Mouse (Mus musculus) lung, adult 2 months (tissue): ENCODE results near the gene Tet3. TPM values are rescaled to one million over a fixed set of nuclear protein-coding genes. Genes with fewer than 3 reads are reported as not detected.
A peak's percentile ranks its signal among the peaks of the same experiment; 100 is the strongest.

Experiments
- DNase-seq: peaks from one replicate; pipeline ENCODE4 v3.0.0; 2022
- H3K4me1 ChIP-seq: fragments of 200-500 bp; 2 replicates; pipeline ENCODE4 v1.6.1; 2011; ENCODE audit warnings: low read length; ENCODE audit not compliant: control insufficient read depth, insufficient read depth
- H3K4me3 ChIP-seq: fragments of 200-500 bp; replicated peaks from 2 replicates; pipeline ENCODE3; 2011; ENCODE audit warnings: low read depth, mild to moderate bottlenecking, control low read depth, low read length; ENCODE audit errors: extremely low read depth
- CTCF ChIP-seq: fragments of 200-500 bp; IDR thresholded peaks from 2 replicates; pipeline ENCODE4 v1.5.1; 2011; ENCODE audit warnings: mild to moderate bottlenecking, low read length, control low read depth; ENCODE audit not compliant: insufficient read depth
- POLR2A ChIP-seq: fragments of 200-500 bp; IDR thresholded peaks from 2 replicates; pipeline ENCODE4 v1.6.1; 2011; ENCODE audit warnings: low read depth, mild to moderate bottlenecking, control low read depth, low read length, borderline replicate concordance; ENCODE audit errors: extremely low read depth
- WGBS: fragments of 180-500 bp; shearing (Covaris S2); methylation state at CpG from one replicate; pipeline ENCODE4 v1.1.7; 2018; 5-methylcytosine and 5-hydroxymethylcytosine counted together
- polyA plus RNA-seq: library from polyadenylated mRNA; depleted of rRNA; stranded (reverse); fragments of >200 nt; gene quantifications from 2 replicates; pipeline ENCODE4 v1.2.3, GENCODE M21; 2012

Tet3 gene
- polyA plus RNA-seq, 1 experiment: 22.4 TPM

GRCm38 (mm10) chr6:83433546-83433945, 25.3 kb downstream of the Tet3 start:
- WGBS: 26% methylated on average over 4 of the region's 4 CpGs
- no peak for DNase-seq

GRCm38 (mm10) chr6:83432966-83433365, 25.9 kb downstream of the Tet3 start:
- Histone ChIP-seq H3K4me3 (no peak overlapping the region), H3K4me1 (peaks cover 19% of the 10 kb centered on the region)
- TF ChIP-seq POLR2A (no peak), CTCF (no peak)
- DNase-seq: no peak
- 73% methylated on average over 7 of the region's 7 CpGs for WGBS

More at GRCm38 (mm10) chr6:83433546-83433945, 25.3 kb downstream of the Tet3 start:
- peaks cover 15% of the 10 kb centered on the region for H3K4me1 ChIP-seq
- TF ChIP-seq CTCF: no peak
- TF ChIP-seq POLR2A: no peak
- H3K4me3 ChIP-seq: no peak overlapping the region

- no peak overlapping the region for H3K4me3 ChIP-seq
- no peak for DNase-seq
- TF ChIP-seq POLR2A: no peak
- TF ChIP-seq CTCF: no peak
- H3K4me1 ChIP-seq: peaks cover 18% of the 10 kb centered on the region
- 32% methylated on average over 5 of the region's 5 CpGs for whole genome bisulfite sequencing
These were observed 30.7 kb downstream of the Tet3 start for GRCm38 (mm10) chr6:83427968-83428731.

DNA sequence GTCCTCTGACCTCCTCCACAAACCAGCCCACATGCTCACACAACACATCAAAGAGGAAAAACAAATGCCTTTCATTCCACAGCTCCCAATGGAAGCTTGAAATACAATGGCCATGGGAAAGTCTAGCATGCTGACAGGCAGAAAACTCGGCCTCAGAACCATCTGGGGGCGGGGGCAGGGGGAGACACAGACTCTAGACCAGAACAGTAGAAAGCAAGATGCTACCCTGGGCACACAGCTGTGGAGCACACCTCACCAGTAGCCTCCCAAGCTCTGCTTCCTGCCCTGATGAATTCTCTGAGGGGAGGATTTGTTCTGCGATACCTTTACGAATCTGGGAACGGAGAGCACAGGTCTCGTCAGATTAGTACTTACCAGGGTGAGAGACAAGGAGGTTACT, 31.4 kb downstream of the Tet3 start:
- TF ChIP-seq POLR2A (no peak), CTCF (no peak)
- Histone ChIP-seq H3K4me1 (peaks cover 20% of the 10 kb centered on the region), H3K4me3 (no peak overlapping the region)
- DNase-seq: no peak
- 66% methylated on average over 6 of the region's 6 CpGs for WGBS

DNA sequence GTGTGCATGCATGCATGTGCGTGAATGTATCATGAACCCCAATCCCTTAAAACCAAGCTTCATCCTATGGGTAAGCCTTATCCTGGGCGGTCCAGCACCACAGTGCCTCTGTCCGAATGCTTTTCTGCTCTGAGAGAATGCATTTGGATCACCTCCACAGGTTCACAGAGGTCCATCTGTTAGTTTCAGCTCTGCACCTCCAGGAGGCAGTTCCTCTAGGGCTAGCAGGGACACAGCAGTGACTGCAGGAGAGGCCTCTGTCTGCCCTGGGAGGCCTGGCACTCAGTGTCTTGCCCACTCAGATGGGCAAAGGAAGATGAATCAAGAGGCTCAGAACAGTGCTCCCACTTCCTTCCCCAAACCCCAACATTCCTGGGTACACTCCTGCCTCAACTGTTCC, 32.3 kb downstream of the Tet3 start:
- DNase-seq: no peak

DNA sequence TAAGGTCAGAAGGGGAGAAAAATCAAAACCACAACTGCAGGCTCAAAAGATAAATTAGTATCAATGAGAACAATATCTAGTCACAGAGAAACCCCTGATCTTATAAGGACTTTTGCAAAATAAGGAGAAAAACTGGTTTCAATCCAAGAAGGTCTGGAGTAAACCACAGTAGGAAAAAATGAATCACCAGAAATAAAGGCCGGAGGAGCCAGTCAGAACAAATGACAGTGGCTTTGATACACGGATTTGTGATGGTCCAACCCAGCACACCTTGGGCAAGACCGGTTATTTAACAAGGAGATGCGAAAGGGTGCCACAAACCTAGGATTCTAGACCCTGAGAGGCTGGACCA, 34.9 kb downstream of the Tet3 start:
- Histone ChIP-seq H3K4me3 (no peak overlapping the region), H3K4me1 (peaks cover 28% of the 10 kb centered on the region)
- no peak for TF ChIP-seq CTCF
- no peak for TF ChIP-seq POLR2A
- 74% methylated on average over 4 of the region's 4 CpGs for WGBS
- no peak for DNase-seq

More for the DNA sequence above, 32.3 kb downstream of the Tet3 start:
- 87% methylated on average over 3 of the region's 3 CpGs for WGBS
- Histone ChIP-seq H3K4me3 (no peak overlapping the region), H3K4me1 (peaks cover 24% of the 10 kb centered on the region)
- no peak for TF ChIP-seq CTCF
- TF ChIP-seq POLR2A: no peak

GRCm38 (mm10) chr6:83423400-83424052, 35.4 kb downstream of the Tet3 start:
- 61% methylated on average over 8 of the region's 8 CpGs for WGBS
- Histone ChIP-seq H3K4me1 (peaks cover 25% of the 10 kb centered on the region), H3K4me3 (no peak overlapping the region)
- no peak for DNase-seq
- TF ChIP-seq POLR2A (no peak), CTCF (no peak)

DNA sequence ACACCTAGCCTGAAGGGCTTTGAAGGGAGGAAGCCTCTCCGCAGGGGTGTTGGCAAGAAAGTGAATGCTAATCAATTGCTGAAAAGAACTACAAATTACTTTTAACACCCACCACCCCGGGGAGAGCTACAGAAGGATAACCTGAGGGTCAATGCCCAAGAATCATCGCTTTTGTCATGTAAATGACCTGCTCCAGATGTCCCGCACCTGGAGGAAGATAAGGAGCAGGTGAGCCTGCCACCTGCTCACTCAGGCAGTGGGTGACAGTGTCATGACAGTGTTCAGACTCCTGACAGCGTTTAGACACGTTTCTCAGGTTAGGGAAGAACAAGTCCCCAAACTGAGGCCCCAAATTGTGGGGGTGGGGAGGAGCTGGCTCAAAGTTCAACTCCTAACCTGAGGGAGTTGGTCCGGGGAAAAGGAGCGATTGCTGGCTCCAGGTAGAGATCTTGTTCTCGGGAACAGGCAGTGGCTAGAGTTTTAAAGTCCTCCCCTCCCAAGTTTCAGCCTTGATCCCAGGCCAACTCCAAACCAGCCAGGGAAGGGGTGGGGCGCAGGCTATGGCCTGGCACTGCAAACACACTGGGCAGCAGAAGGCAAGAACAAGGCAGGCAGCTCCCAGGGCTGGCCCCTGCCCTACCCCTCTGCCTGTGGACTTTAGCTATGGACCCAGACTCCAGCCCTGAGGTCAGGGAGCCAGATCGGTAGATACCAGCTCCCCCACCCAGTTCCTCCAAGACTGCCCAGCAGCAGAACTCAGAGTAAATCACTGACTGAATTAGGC, 36.8 kb downstream of the Tet3 start:
- 40% methylated on average over 11 of the region's 11 CpGs for WGBS
- H3K4me1 ChIP-seq: peaks cover 24% of the 10 kb centered on the region
- no peak overlapping the region for H3K4me3 ChIP-seq
- TF ChIP-seq CTCF (no peak), POLR2A (no peak)
- peak; percentile 64 for DNase-seq

DNA sequence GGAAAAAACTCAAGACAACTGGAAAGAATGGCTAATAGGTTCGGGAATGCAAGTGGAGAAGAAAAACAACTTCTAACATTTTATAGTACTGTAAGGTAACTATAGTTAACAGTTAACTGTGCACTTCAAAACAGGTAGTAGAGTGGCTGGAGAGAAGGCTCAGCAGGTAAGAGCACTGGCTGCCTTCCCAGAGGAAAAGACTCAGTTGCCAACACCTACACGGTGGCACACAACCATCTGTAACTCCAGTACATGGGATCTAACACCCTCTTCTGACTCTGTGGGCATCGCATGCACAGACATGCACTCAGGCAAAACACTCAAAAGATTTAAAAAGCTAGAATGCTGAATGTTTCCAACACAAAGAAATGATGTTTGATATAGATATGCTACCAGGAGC, 39.4 kb downstream of the Tet3 start:
- H3K4me1 ChIP-seq: peaks cover 37% of the 10 kb centered on the region
- no peak for TF ChIP-seq CTCF
- no peak for TF ChIP-seq POLR2A
- WGBS: 58% methylated on average over 3 of the region's 3 CpGs
- no peak overlapping the region for H3K4me3 ChIP-seq
- no peak for DNase-seq

GRCm38 (mm10) chr6:83417531-83417930, 41.4 kb downstream of the Tet3 start:
- WGBS: 72% methylated on average over 3 of the region's 3 CpGs
- no peak for DNase-seq
- H3K4me3 ChIP-seq: no peak overlapping the region
- no peak for TF ChIP-seq POLR2A
- no peak for TF ChIP-seq CTCF
- H3K4me1 ChIP-seq: peaks cover 43% of the 10 kb centered on the region
